Mouse (Mus musculus) olfactory bulb, adult 2 months (tissue): ENCODE results near the gene Syt2. TPM values are rescaled to one million over a fixed set of nuclear protein-coding genes. Genes with fewer than 3 reads are reported as not detected.

Source experiments
- H3K27ac ChIP-seq: fragments of 200-500 bp; 2 replicates; pipeline ENCODE4 v1.5.1; 2012; ENCODE audit warnings: low read depth, low read length; ENCODE audit not compliant: insufficient read depth
- H3K4me1 ChIP-seq: fragments of 200-500 bp; 2 replicates; pipeline ENCODE4 v1.6.1; 2012; ENCODE audit warnings: low read length; ENCODE audit not compliant: control insufficient read depth, insufficient read depth
- H3K4me3 ChIP-seq: fragments of 200-500 bp; 2 replicates; pipeline ENCODE4 v1.5.1; 2012; ENCODE audit warnings: mild to moderate bottlenecking, low read depth, low read length, moderate library complexity; ENCODE audit not compliant: insufficient read depth
- CTCF ChIP-seq: fragments of 200-500 bp; IDR thresholded peaks from 2 replicates; pipeline ENCODE4 v1.5.1; 2012; ENCODE audit warnings: low read depth, mild to moderate bottlenecking, low read length, moderate library complexity; ENCODE audit not compliant: insufficient read depth
- POLR2A ChIP-seq: fragments of 200-500 bp; IDR thresholded peaks from 2 replicates; pipeline ENCODE4 v1.6.1; 2012; ENCODE audit warnings: mild to moderate bottlenecking, low read depth, low read length, moderate library complexity; ENCODE audit not compliant: insufficient read depth
- WGBS: fragments of 180-500 bp; shearing (Covaris S2); methylation state at CpG from one replicate; pipeline ENCODE4 v1.1.7; 2018; 5-methylcytosine and 5-hydroxymethylcytosine counted together
- polyA plus RNA-seq: library from polyadenylated mRNA; stranded (reverse); fragments of >200 nt; gene quantifications from 2 replicates; pipeline ENCODE4 v1.2.4, GENCODE M21; 2012; ENCODE audit warnings: low replicate concordance; ENCODE audit not compliant: missing spikeins, insufficient read depth, insufficient read length

Syt2 gene
- polyA plus RNA-seq, 1 experiment, result not detected

GRCm38 (mm10) chr1:134782797-134783196 lies 136.3 kb downstream of the Syt2 start:
- H3K4me1 ChIP-seq, result peaks cover 8% of the 10 kb centered on the region
- H3K27ac ChIP-seq, result no peak overlapping the region
- no peak for TF ChIP-seq POLR2A
- TF ChIP-seq CTCF, result no peak
- WGBS, result 90% methylated on average over 5 of the region's 5 CpGs
- H3K4me3 ChIP-seq, result no peak overlapping the region

GRCm38 (mm10) chr1:134783958-134784357 lies 137.5 kb downstream of the Syt2 start:
- H3K4me3 ChIP-seq, result no peak overlapping the region
- TF ChIP-seq CTCF (no peak), POLR2A (no peak)
- 84% methylated on average over 4 of the region's 4 CpGs for WGBS

GRCm38 (mm10) chr1:134784481-134784880 lies 138.0 kb downstream of the Syt2 start:
- H3K4me1 ChIP-seq, result peaks cover 10% of the 10 kb centered on the region; the same call in 1 of the 2 replicates
- no peak overlapping the region for H3K4me3 ChIP-seq
- WGBS, result 70% methylated on average over 6 of the region's 6 CpGs
- no peak overlapping the region for H3K27ac ChIP-seq
- TF ChIP-seq CTCF (no peak), POLR2A (no peak)

More at GRCm38 (mm10) chr1:134783958-134784357, 137.5 kb downstream of the Syt2 start:
- Histone ChIP-seq H3K4me1 (peaks cover 8% of the 10 kb centered on the region; the same call in 1 of the 2 replicates), H3K27ac (no peak overlapping the region)

- TF ChIP-seq CTCF (no peak), POLR2A (no peak)
- no peak overlapping the region for H3K4me3 ChIP-seq
- H3K4me1 ChIP-seq, result peaks cover 10% of the 10 kb centered on the region; the same call in 1 of the 2 replicates
- 80% methylated on average over 1 of the region's 1 CpGs for WGBS
- no peak overlapping the region for H3K27ac ChIP-seq
These were observed 138.4 kb downstream of the Syt2 start for GRCm38 (mm10) chr1:134784911-134785310.

- Histone ChIP-seq H3K4me3 (no peak overlapping the region), H3K27ac (no peak overlapping the region), H3K4me1 (peaks cover 8% of the 10 kb centered on the region; the same call in 1 of the 2 replicates)
- TF ChIP-seq POLR2A (no peak), CTCF (no peak)
- 47% methylated on average over 7 of the region's 7 CpGs for WGBS
These were observed 141.6 kb downstream of the Syt2 start for GRCm38 (mm10) chr1:134788096-134788495.

GRCm38 (mm10) chr1:134790716-134791439 lies 144.4 kb downstream of the Syt2 start:
- no peak overlapping the region for H3K27ac ChIP-seq
- WGBS, result 93% methylated on average over 2 of the region's 2 CpGs
- no peak overlapping the region for H3K4me3 ChIP-seq
- peaks cover 5% of the 10 kb centered on the region; the same call in 1 of the 2 replicates for H3K4me1 ChIP-seq
- TF ChIP-seq CTCF (no peak), POLR2A (no peak)

GRCm38 (mm10) chr1:134791456-134791855 lies 145.0 kb downstream of the Syt2 start:
- no peak for TF ChIP-seq POLR2A
- no peak for TF ChIP-seq CTCF
- Histone ChIP-seq H3K4me1 (peaks cover 5% of the 10 kb centered on the region; the same call in 1 of the 2 replicates), H3K27ac (no peak overlapping the region), H3K4me3 (no peak overlapping the region)

GRCm38 (mm10) chr1:134796076-134796475 lies 149.6 kb downstream of the Syt2 start:
- TF ChIP-seq POLR2A, result no peak
- no peak for TF ChIP-seq CTCF
- 100% methylated on average over 1 of the region's 1 CpGs for WGBS

GRCm38 (mm10) chr1:134796536-134796935 lies 150.1 kb downstream of the Syt2 start:
- TF ChIP-seq CTCF (no peak), POLR2A (no peak)
- Histone ChIP-seq H3K4me1 (peaks cover 3% of the 10 kb centered on the region), H3K4me3 (no peak overlapping the region), H3K27ac (no peak overlapping the region)
- WGBS, result 71% methylated on average over 3 of the region's 3 CpGs

More at GRCm38 (mm10) chr1:134796076-134796475, 149.6 kb downstream of the Syt2 start:
- Histone ChIP-seq H3K4me1 (no peaks in the 10 kb centered on the region), H3K4me3 (no peak overlapping the region), H3K27ac (no peak overlapping the region)

- no peak overlapping the region for H3K27ac ChIP-seq
- H3K4me1 ChIP-seq, result peaks cover 13% of the 10 kb centered on the region
- 70% methylated on average over 7 of the region's 7 CpGs for WGBS
- TF ChIP-seq POLR2A (no peak), CTCF (no peak)
- H3K4me3 ChIP-seq, result no peak overlapping the region
These were observed 155.3 kb downstream of the Syt2 start for GRCm38 (mm10) chr1:134801758-134802157.
